Mouse (Mus musculus): ENCODE data around the gene Gpc6.

The Gpc6 gene

GRCm38 (mm10) chr14:117256192-117256591, 331.1 kb downstream of the Gpc6 start:
- DNase-seq: no peak

DNA sequence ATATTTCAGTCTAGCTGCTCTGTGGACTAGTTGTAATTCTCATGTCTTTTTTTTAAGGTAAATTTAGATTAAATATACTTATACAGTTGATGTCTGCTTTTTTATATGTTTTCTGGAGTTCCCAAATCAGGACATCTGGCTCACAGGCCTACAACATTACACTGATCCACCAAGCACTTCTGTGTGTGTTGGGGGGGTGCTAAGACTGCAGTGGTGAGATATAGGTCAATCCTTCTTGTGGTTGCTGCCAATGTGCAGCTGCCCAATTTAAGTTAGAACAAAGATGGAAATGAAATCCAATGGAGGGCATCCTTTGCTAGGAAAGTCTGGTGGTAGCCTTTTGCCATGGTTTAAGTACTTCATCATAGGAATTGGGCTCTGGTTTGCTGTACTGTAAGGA, 340.5 kb downstream of the Gpc6 start:
- no peak for DNase-seq

- DNase-seq: peak; percentile 7 to 32
Observed at GRCm38 (mm10) chr14:117267823-117268601, 342.9 kb downstream of the Gpc6 start.

DNA sequence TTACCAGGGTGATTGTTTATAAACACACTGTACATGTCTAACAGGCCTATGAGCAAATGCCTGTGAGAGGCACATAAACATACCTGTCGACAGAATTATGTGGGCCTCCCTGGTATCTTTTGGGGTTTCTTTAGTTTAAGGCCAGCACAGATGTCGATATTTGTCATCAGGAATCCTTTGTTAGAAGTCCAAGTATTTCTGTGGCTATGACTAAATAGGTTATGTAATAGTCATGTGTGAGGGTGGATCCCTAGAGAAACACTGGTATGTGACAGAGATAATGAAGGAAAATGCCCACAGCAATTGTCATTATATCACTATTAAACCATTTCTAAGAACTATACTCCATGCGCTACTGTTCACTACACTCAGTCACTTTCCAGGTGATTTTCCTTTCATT, 358.5 kb downstream of the Gpc6 start:
- DNase-seq: no peak

- no peak for DNase-seq
Observed at GRCm38 (mm10) chr14:117293746-117294145, 368.6 kb downstream of the Gpc6 start.

DNA sequence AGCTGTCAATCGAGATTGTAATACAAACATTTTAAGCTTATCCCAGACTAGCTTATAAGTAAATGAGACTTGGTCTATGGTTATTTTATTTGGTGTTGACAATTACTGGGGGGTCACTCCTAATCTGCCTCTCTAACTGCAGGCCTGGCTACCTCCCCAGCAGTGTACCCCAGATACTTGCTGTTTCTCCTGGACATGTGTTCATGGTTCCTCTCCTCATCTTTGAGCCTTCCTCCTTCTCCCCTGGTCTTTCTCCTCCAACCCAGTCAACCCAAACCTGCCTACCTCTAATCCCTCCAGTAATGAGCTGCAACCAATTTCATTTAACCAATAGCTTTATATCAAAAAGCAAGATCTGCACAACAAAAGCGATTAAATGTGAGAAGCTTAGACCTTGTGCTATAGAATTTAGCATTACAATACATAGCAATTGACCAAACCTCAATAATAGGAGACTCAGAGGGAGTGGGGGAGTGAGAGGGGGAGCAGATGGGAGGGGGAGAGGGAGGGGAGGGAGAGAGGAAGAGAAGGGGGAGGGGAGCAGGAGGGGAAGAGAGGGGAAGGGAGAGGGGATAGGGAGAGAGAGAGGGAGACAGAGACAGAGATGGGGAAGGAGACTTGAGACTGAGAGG, 371.2 kb downstream of the Gpc6 start:
- no peak for DNase-seq

- DNase-seq: no peak
Observed at GRCm38 (mm10) chr14:117301019-117301418, 375.9 kb downstream of the Gpc6 start.

GRCm38 (mm10) chr14:117303901-117304722, 379.0 kb downstream of the Gpc6 start:
- no peak for DNase-seq

DNA sequence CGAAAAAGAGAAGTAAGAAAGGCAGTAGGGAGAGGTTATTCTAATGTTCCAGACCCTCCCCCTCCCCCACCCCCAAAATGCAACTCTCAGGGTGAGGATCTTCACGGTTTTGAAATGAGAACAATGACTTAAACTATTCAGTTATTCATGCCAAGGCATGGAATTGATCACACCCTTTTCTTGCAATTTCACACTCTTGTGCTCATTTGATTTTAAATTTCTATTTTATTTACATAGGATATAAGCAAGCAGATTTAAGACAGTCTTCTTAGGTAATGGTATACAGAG, 379.6 kb downstream of the Gpc6 start:
- DNase-seq: no peak

- no peak for DNase-seq
Observed at GRCm38 (mm10) chr14:117309997-117310520, 384.9 kb downstream of the Gpc6 start.

- DNase-seq: no peak
Observed at GRCm38 (mm10) chr14:117324214-117324613, 399.1 kb downstream of the Gpc6 start.

GRCm38 (mm10) chr14:117332256-117332655, 407.1 kb downstream of the Gpc6 start:
- DNase-seq: peak; percentile 8 to 32

- DNase-seq: no peak
Observed at GRCm38 (mm10) chr14:117337271-117337670, 412.2 kb downstream of the Gpc6 start.

DNA sequence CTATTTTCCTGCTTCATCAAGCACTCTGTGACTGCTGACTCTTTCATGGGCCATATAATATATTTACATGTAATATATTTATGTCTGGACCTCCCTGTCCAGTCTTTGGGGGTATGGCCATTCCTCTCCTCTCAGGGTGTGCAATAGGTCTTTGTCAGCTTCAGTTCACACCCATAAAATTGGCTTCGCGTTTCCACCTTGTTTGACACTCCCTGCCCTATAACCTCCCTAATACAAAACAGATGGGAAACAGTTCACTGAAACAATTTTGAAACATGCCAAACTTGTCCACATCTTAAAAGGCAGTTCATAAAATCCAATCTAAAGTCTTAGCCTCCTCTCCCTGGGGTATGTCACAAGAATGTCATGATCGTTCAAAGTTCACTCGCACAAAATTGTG, 415.4 kb downstream of the Gpc6 start:
- DNase-seq: no peak

DNA sequence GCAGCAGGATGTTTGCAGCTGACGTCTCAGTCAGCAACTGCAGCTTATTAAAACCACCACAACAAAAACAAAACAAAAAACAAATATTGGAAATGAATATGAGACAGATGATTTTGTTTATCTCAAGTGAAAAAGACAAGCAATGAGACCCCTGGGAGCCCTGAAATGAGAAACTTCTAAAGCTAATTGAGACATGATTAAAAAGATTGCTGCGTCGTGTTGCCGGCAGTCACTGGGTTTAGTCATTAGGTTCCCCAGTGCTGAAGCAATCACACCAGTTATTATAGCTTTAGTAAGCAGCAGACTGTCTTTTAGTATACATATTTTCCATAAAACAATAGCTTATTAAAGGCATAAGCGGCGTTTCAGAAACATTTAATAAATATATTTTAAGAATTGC, 419.4 kb downstream of the Gpc6 start:
- DNase-seq: no peak

DNA sequence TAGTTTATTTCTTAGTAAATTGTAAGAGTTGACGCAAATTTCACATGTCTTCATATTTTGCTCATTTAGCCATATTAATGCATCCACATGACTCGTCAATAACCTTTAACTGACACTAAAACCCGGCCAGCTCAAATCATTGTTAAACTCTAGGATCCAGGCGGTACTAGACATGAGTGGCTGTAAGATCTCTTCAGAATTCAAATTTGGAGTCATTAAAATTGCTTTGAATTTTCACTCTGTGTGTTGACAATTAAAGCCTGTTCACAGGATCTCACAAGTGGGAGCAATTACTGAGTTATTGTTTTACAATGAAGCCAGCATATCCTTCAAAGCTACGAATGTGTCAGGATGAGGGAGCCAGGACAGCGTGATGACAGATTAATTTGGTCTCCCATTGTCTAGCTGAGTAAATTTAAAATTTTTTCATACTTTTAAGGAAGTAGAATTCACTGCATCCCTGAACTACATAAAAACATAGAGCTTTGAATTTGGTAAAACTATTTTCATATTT, 421.3 kb downstream of the Gpc6 start:
- no peak for DNase-seq

- no peak for DNase-seq
Observed at GRCm38 (mm10) chr14:117351296-117351695, 426.2 kb downstream of the Gpc6 start.

DNA sequence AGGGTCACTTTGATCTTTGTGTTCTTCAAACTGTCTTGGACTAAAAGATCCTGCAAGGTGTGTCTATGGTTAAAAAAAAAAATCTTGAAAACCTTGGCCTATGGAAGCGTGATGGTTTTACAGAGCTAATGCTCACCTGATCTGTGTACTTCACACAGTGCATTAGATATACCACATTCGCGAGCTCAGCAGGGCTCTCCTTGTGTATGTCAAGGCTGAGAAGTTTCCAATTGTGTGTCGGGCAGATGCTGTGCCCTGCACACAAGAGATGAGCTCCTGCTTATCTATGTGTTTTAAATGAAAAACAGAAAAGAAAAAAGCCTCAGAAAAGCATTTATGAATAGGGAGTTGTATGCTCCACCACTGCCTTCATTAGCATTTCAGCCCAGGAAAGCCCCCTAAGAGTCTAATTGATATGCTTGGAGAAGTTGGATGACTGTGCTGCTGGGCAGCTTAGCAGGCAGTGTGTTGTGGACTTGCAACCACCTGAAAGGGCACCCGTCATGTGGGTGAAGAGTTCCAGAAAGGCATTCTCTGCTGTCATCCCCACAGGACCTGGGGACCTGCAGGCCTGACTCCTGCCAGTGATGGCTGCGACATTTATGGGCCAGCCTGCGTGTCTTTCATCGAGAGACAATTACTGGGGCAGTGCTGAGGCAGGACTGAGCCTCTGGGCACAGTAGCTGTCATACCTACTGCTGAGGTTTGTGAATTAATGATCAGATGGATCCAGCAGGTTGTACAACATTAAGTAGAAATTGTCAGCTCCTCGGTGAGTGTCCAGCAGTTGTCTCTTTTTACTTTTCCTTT, 436.2 kb downstream of the Gpc6 start:
- DNase-seq: no peak

- no peak for DNase-seq
Observed at GRCm38 (mm10) chr14:117361965-117362309, 436.8 kb downstream of the Gpc6 start.

GRCm38 (mm10) chr14:117369331-117369866, 444.3 kb downstream of the Gpc6 start:
- no peak for DNase-seq

GRCm38 (mm10) chr14:117376822-117377376, 451.8 kb downstream of the Gpc6 start:
- DNase-seq: no peak

DNA sequence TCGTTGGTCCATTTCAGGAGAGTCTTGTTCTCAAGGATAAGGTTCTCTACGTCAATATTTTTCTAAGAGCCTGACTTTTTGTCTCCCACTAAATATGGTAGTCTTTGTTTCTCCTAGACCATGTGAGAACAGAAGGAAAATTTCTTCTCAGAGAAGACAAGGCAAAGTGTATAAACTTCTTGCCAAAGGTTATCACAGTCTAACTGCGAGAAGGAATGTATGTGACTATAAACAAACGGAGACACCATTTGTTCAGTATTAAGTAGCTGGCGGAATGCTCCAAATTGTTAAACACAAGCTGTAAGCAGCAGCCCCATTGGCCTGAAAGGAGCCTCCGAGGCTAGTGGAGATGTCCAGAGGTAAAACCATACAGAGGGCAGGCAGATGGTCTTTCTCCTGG, 454.9 kb downstream of the Gpc6 start:
- DNase-seq: peak; percentile 33 to 40

Data from kidney, postnatal 4 days (tissue).